Mouse (Mus musculus) stomach, postnatal 0 days (tissue): ENCODE measurements around the gene Aldh3a2.

Experiments
- CTCF ChIP-seq: IDR thresholded peaks from 2 replicates; pipeline ENCODE4 v1.5.1; 2016; ENCODE audit warnings: antibody characterized with exemption, low read depth, mild to moderate bottlenecking, moderate library complexity
- EP300 ChIP-seq: optimal IDR thresholded peaks from 2 replicates; pipeline ENCODE3; 2016; ENCODE audit warnings: antibody characterized with exemption

DNA sequence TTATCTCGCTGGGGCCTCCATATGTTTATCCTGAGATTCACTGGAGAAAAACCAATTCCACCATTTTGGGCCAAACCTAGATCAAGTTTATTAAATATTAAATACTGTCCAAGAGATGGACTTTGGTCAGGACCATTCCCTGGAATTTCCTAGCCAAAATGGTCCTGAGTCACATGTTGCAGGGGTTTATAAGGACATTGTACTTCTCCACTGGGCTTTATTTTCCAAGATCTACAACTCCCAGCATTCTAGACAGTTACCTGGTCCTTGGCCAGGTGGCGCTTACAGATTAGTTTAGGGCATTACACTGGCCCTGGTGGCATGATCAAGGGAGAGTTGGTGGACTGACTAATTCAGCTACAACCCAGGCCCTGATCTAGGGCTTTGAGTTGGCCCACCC, 28.3 kb upstream of the Aldh3a2 start:
- TF ChIP-seq CTCF (no peak), EP300 (no peak)
